Comparison of ENCODE assay signal across 7 mouse cellular contexts in the genomic region with DNA sequence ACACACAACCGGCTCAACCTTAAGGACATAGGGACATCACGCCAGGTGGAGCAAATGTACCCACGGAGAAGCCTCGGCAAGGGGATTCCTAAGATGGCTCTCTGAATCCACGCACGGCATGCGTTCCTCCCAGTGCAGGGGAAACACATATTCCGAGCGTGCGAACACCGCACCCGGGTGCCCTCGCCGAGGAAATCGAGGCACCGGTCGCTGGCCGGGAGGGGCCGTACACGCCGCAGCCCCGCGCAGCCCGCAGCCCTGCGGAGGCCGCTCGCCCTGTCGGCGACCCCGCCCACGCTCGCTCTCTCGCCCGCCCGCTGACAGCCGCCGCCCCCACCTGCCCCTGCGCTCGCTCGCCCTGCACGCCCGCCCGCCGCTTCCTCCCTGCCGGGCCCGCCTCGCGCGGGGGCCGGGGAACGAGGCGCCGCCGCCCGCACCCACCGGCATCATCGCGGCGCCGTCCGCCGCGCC. TPM values are rescaled to one million over a fixed set of nuclear protein-coding genes. Genes with fewer than 3 reads are reported as not detected.
DNase-seq lines count a peak whose midpoint lies in the region; ATAC-seq lines count a peak whose summit lies in the region.

No protein-coding gene starts in this region.

- H3K4me2 ChIP-seq in limb, embryonic 15.5 days = peak overlapping the region; percentile 81
- peak overlapping the region; percentile 72 for H3K4me2 ChIP-seq in midbrain, embryonic 15.5 days

- under 1% methylated on average over 47 of the region's 63 CpGs for WGBS in limb, embryonic 15.5 days
- 1% methylated on average over 63 of the region's 63 CpGs for WGBS in midbrain, embryonic 15.5 days

- H3K4me3 ChIP-seq in limb, embryonic 15.5 days = peak overlapping the region; percentile 89
- H3K4me3 ChIP-seq in midbrain, embryonic 15.5 days = peak overlapping the region; percentile 89

- H3K9me3 ChIP-seq in limb, embryonic 15.5 days = no peaks in the 10 kb centered on the region
- no peaks in the 10 kb centered on the region for H3K9me3 ChIP-seq in midbrain, embryonic 15.5 days

- intact Hi-C loops in gastrocnemius, postnatal 14 days (cut with DNase I; ENCODE audit: low total_unique reads) = no loop called here

- ATAC-seq in limb, embryonic 15.5 days (ENCODE audit: insufficient number of reproducible peaks, low FRiP score, low TSS enrichment, low read depth) = peak; percentile 54
- peak; percentile 86 for ATAC-seq in midbrain, embryonic 15.5 days (replicated peaks)

- peaks cover 18% of the 10 kb centered on the region for H3K4me1 ChIP-seq in limb, embryonic 15.5 days
- H3K4me1 ChIP-seq in midbrain, embryonic 15.5 days = peaks cover 17% of the 10 kb centered on the region

- DNase-seq in ZHBTc4 (ENCODE audit: low read depth, low spot score) = peak; percentile 60
- peak; percentile 79 for DNase-seq in cerebellum, adult 9-11 months
- DNase-seq in gastrocnemius, postnatal 14 days = peak; percentile 62
- peak; percentile 74 for DNase-seq in induced T-regulatory cell, adult 2 months (ENCODE audit: low read depth)
- DNase-seq in splenic B cell, adult 2 months (ENCODE audit: low read depth, low spot score) = peak; percentile 74

- H3K36me3 ChIP-seq in limb, embryonic 15.5 days = no peaks in the 10 kb centered on the region
- no peaks in the 10 kb centered on the region for H3K36me3 ChIP-seq in midbrain, embryonic 15.5 days (replicated peaks)
- no peaks in the 10 kb centered on the region for H3K36me3 ChIP-seq in splenic B cell, adult 2 months (ENCODE audit: control insufficient read depth, insufficient read depth, low read length, poor library complexity, severe bottlenecking)

- H3K27me3 ChIP-seq in limb, embryonic 15.5 days = no peaks in the 10 kb centered on the region
- no peaks in the 10 kb centered on the region for H3K27me3 ChIP-seq in midbrain, embryonic 15.5 days (replicated peaks)
- no peaks in the 10 kb centered on the region; the same call in 1 of the 2 replicates for H3K27me3 ChIP-seq in splenic B cell, adult 2 months (ENCODE audit: control insufficient read depth, insufficient read depth, low read length, poor library complexity, severe bottlenecking)

- H3K27ac ChIP-seq in limb, embryonic 15.5 days = peak overlapping the region; percentile 90
- peak overlapping the region; percentile 97 for H3K27ac ChIP-seq in midbrain, embryonic 15.5 days

- peak overlapping the region; percentile 62 for H3K9ac ChIP-seq in limb, embryonic 15.5 days
- peak overlapping the region; percentile 89 for H3K9ac ChIP-seq in midbrain, embryonic 15.5 days

RNA-seq across cellular contexts. Expression of a gene that starts 0.5 kb away (rescaled TPM):
- total RNA-seq in gastrocnemius, postnatal 14 days (2021) = 1 to 10 TPM; 8.5 to 9.0 TPM
- polyA plus RNA-seq in limb, embryonic 15.5 days (2015; fragmentation: Nextera tagmentation; extraction: Ambion mirVana) = 11.8 and 14.9 TPM in 2 replicates
- 40.4 and 41.8 TPM in 2 replicates for polyA plus RNA-seq in midbrain, embryonic 15.5 days (2015; fragmentation: Nextera tagmentation; extraction: Ambion mirVana)

RNA-seq across cellular contexts. Expression of a gene that starts 59.3 kb away (rescaled TPM):
- total RNA-seq in gastrocnemius, postnatal 14 days (2021) = 100 to 1,000 TPM; 816 to 919 TPM
- polyA plus RNA-seq in limb, embryonic 15.5 days (2015; fragmentation: Nextera tagmentation; extraction: Ambion mirVana) = 515 and 585 TPM in 2 replicates
- 664 and 669 TPM in 2 replicates for polyA plus RNA-seq in midbrain, embryonic 15.5 days (2015; fragmentation: Nextera tagmentation; extraction: Ambion mirVana)

Comparison
In these comparisons a context has a peak if more than half of its experiments do, and no peak if none do; other contexts are left out.
1. Peak in every context shown above with its lines: DNase-seq, ATAC-seq, H3K4me3 ChIP-seq and H3K27ac ChIP-seq.